11 mouse cellular contexts compared by ENCODE assay signal in the genomic region with DNA sequence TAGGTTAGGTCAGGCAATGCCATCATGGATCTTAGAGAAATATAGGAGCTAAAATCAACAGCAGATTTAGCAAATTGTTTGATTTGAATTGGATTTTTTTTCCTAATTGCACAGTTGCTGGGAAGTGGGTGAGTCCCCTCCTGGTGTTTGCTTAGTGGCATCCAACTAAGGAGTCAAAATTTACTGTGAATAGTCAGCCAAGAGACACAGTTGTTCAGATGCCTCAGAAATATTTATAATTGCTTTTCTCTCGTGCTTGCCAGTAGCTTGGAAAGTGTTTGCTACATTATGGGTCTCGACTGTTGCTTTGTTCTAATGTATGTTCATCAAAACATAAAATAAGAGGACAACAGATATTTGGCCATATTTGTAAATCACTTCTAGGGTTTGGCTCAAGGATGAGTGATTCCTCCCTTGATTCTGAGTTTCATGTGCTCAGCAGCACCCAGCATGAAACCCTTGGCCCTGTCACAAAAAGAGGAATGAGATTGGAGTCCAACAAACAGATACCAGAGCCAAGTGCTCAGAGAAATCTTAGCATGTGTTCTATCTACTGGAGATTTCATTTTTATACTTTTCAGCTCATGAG.
A peak's percentile ranks its signal among the peaks of the same experiment; 100 is the strongest.
DNase-seq lines count a peak whose midpoint lies in the region.
"Had no signal": no experiment of that assay in that cellular context is flagged by ENCODE, and none has a peak within 500 bp of the region (broad histone marks: within the 10 kb centered on the region; RNA-seq: fewer than 3 reads in every experiment).

No protein-coding gene starts in this region.

- intact Hi-C loops in heart, postnatal 10 days (cut with DNase I) = loop anchor here (2.0 kb wide), 1 partner anchor 72 kb away; no protein-coding TSS in a partner anchor
- intact Hi-C loops in heart, postnatal 36 days (cut with DNase I) = loop anchor here (5.0 to 10.0 kb wide), 2 partner anchors 68 to 450 kb away; no protein-coding TSS in a partner anchor
- intact Hi-C loops in left cerebral cortex, postnatal 4 days (cut with DNase I) = no loop called here

- DNase-seq in heart, postnatal 10 days = peak; percentile 35 to 45
- DNase-seq in heart, postnatal 36 days = no peak
- DNase-seq in left cerebral cortex, postnatal 4 days = peak; percentile 61
- DNase-seq in left cerebral cortex, adult 18-20 months (ENCODE audit: low spot score in 2 of 2) = no peak
- DNase-seq in cerebellum, adult 11-12 months = peak; percentile 28
- peak; percentile 69 to 80 for DNase-seq in cerebellum, postnatal 14 days
- DNase-seq in adrenal gland, adult (ENCODE audit: inconsistent age in 2 of 2, low spot score in 1 of 2) = no peak
- no peak for DNase-seq in MN1 (ENCODE audit: low spot score)
- DNase-seq: adrenal gland, postnatal 14 days; liver, embryonic 13.5 days; thymus, adult 18-20 months had no signal

Comparison
In these comparisons a context has a peak if more than half of its experiments do, and no peak if none do; other contexts are left out.
1. DNase-seq: peak in heart, postnatal 10 days (2 of 2), left cerebral cortex, postnatal 4 days (single experiment), cerebellum, adult 11-12 months (single experiment) and cerebellum, postnatal 14 days (2 of 2); none in heart, postnatal 36 days (0 of 2), left cerebral cortex, adult 18-20 months (0 of 2), adrenal gland, adult (0 of 2) and MN1 (single experiment).